Mouse (Mus musculus) hindbrain, embryonic 14.5 days (tissue): ENCODE data around the gene Hist1h2bb. TPM values are rescaled to one million over a fixed set of nuclear protein-coding genes. Genes with fewer than 3 reads are reported as not detected.
A peak's percentile ranks its signal among the peaks of the same experiment; 100 is the strongest.
"Not testable (repeated sequence)": the region's sequence is repeated elsewhere in the genome, so short reads cannot be mapped to it uniquely, and the experiment has no call there.

Experiments
- ATAC-seq: fragments of 200-750 bp; cut with Nextera tagmentation; 2 replicates; pipeline ENCODE4 v1.8.0; 2017; ENCODE audit warnings: moderate number of reproducible peaks, mild to moderate bottlenecking, moderate TSS enrichment, moderate library complexity; ENCODE audit not compliant: low FRiP score
- DNase-seq: peaks from one replicate; pipeline ENCODE4 v3.0.0-alpha.2; 2015; ENCODE audit warnings: low spot score
- H3K27ac ChIP-seq: fragments of 300-500 bp; sonication (generic); 2 replicates; pipeline ENCODE4 v1.5.1; 2014; ENCODE audit warnings: mild to moderate bottlenecking, moderate library complexity
- H3K27me3 ChIP-seq: fragments of 300-500 bp; sonication (generic); 2 replicates; pipeline ENCODE4 v1.6.1; 2014; ENCODE audit warnings: mild to moderate bottlenecking, low read length, mixed read lengths; ENCODE audit not compliant: control insufficient read depth, insufficient read depth
- H3K36me3 ChIP-seq: fragments of 300-500 bp; sonication (generic); replicated peaks from 2 replicates; pipeline ENCODE4 v1.6.1; 2014; ENCODE audit not compliant: control insufficient read depth, insufficient read depth
- H3K4me1 ChIP-seq: fragments of 300-500 bp; sonication (generic); replicated peaks from 2 replicates; pipeline ENCODE4 v1.6.1; 2014; ENCODE audit warnings: antibody characterized with exemption, low read length, mixed read lengths; ENCODE audit not compliant: control insufficient read depth, insufficient read depth
- H3K4me2 ChIP-seq: fragments of 300-500 bp; sonication (generic); replicated peaks from 2 replicates; pipeline ENCODE4 v1.6.1; 2014; ENCODE audit warnings: mild to moderate bottlenecking, moderate library complexity
- H3K4me3 ChIP-seq: fragments of 300-500 bp; sonication (generic); replicated peaks from 2 replicates; pipeline ENCODE4 v1.5.1; 2014; ENCODE audit warnings: mild to moderate bottlenecking, low read length
- H3K9ac ChIP-seq: fragments of 300-500 bp; sonication (generic); 2 replicates; pipeline ENCODE4 v1.6.1; 2014
- H3K9me3 ChIP-seq: fragments of 300-500 bp; sonication (generic); 2 replicates; pipeline ENCODE4 v1.6.1; 2016; ENCODE audit warnings: low read length; ENCODE audit not compliant: control insufficient read depth
- WGBS: fragments of 180-500 bp; shearing (Covaris S2); extraction: QIAGEN DNeasy Blood & Tissue Kit; methylation state at CpG from one replicate; pipeline ENCODE4 v1.1.7; 2014; 5-methylcytosine and 5-hydroxymethylcytosine counted together
- microRNA-seq: library from miRNA; unstranded; fragments of <30 nt; microRNA quantifications from one replicate; pipeline ENCODE4, GENCODE M21; 2016
- polyA plus RNA-seq: library from polyadenylated mRNA; unstranded; fragments of >200 nt; fragmentation: Nextera tagmentation; extraction: Ambion mirVana; gene quantifications from 2 replicates; pipeline ENCODE4 v1.2.1, GENCODE M21; 2014

Gene Hist1h2bb
- polyA plus RNA-seq, 1 experiment from 2014 or later = 0.64 TPM

GRCm38 (mm10) chr13:23766772-23767171 lies 20.2 kb downstream of the Hist1h2bb start:
- Histone ChIP-seq H3K9me3 (no peaks in the 10 kb centered on the region), H3K4me3 (no peak overlapping the region), H3K36me3 (no peaks in the 10 kb centered on the region), H3K4me1 (peaks cover 14% of the 10 kb centered on the region; the same call in 1 of the 2 replicates), H3K4me2 (no peak overlapping the region), H3K27me3 (no peaks in the 10 kb centered on the region), H3K9ac (no peak overlapping the region), H3K27ac (no peak overlapping the region)
- no peak for ATAC-seq
- DNase-seq = no peak

DNA sequence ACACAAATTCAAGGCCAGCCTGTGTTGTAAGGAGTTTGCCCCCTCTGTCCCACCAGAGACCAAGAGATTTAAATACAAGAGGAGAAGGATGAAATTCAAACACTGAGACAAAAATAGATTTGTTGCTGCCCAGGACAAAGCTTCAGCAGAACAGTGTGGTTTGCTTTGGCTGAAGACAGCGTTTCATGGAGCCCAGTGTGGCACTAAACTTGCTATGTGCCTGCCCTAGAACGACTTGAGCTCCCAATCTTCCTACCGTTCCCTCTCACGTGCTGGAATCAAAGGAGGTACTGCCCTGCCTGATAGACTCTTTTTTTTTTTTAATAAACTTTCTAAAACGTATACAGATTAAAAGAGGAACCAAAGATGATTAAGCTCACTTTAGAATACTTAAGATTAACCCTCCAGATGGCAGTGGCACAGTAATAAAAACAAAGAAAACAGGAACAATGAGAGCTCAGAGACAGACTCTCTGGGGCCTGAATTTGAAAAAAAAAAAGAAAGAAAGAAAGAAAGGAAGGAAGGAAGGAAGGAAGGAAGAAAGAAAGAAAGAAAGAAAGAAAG lies 22.4 kb downstream of the Hist1h2bb start:
- Histone ChIP-seq H3K9ac (no peak overlapping the region), H3K4me1 (peaks cover 6% of the 10 kb centered on the region; the same call in 1 of the 2 replicates), H3K9me3 (no peaks in the 10 kb centered on the region), H3K4me2 (no peak overlapping the region), H3K27ac (no peak overlapping the region), H3K4me3 (no peak overlapping the region), H3K36me3 (no peaks in the 10 kb centered on the region), H3K27me3 (no peaks in the 10 kb centered on the region)
- ATAC-seq (no peak), DNase-seq (no peak)
- WGBS = 52% methylated on average over 5 of the region's 5 CpGs

GRCm38 (mm10) chr13:23769613-23770012 lies 23.1 kb downstream of the Hist1h2bb start, which contains the start of gene Trim38:
Gene Trim38 (plus strand): TSS chr13:23769913.
- not testable (repeated sequence) for H3K4me3 ChIP-seq, H3K9me3 ChIP-seq, ATAC-seq, H3K27me3 ChIP-seq, H3K27ac ChIP-seq, H3K9ac ChIP-seq, H3K4me1 ChIP-seq, DNase-seq, H3K36me3 ChIP-seq, H3K4me2 ChIP-seq
- 89% methylated on average over 2 of the region's 2 CpGs for WGBS

DNA sequence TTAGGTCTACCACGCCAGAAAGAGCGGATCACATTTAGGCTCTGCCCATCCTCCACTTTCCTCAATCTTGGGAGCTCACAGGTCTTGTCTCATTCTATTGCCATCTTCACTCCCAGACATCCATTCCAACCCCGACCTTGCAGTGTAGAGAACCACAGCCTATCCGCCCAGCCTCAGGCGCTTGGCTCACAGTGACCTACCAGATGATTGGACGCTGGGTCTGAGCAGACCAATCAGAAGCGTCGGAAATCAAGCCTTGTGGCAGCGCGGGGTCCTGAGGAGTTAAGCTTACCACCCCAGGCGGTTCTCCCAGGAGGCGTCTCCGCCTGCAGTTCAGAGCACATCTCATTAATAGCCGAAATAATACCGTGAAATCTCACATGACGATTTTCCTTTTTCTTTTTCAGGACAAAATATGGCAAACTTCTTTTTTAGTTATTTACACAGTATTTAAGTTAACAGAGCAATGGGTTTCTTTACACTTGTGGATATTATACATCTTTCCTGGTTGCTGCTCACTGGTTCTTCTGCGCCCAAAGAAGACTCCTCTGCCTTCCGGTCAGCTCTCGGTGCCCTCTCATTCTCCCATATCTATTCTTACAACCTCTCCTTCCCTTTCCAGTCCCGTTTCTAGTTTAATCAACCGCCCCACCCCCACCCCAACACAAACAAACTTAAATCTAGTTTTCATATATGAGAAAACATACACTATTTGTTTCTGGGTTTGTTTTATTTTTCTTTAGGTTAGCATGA lies 26.2 kb downstream of the Hist1h2bb start:
- no peak overlapping the region for H3K9ac ChIP-seq
- H3K4me2 ChIP-seq = peak overlapping the region; percentile 31
- no peaks in the 10 kb centered on the region for H3K27me3 ChIP-seq
- DNase-seq (peak; percentile 42), ATAC-seq (peak; percentile 87)
- 23% methylated on average over 21 of the region's 21 CpGs for WGBS
- H3K4me1 ChIP-seq = no peaks in the 10 kb centered on the region; the same call in 1 of the 2 replicates
- no peak overlapping the region for H3K4me3 ChIP-seq
- H3K9me3 ChIP-seq = no peaks in the 10 kb centered on the region
- H3K36me3 ChIP-seq = no peaks in the 10 kb centered on the region
- no peak overlapping the region for H3K27ac ChIP-seq

GRCm38 (mm10) chr13:23778339-23778738 lies 31.8 kb downstream of the Hist1h2bb start:
- WGBS = 94% methylated on average over 7 of the region's 7 CpGs
- no peak for ATAC-seq

GRCm38 (mm10) chr13:23779025-23779424 lies 32.5 kb downstream of the Hist1h2bb start:
- DNase-seq (no peak), ATAC-seq (no peak)
- no peaks in the 10 kb centered on the region for H3K9me3 ChIP-seq
- no peaks in the 10 kb centered on the region for H3K27me3 ChIP-seq
- no peaks in the 10 kb centered on the region for H3K4me1 ChIP-seq
- WGBS = 88% methylated on average over 4 of the region's 4 CpGs
- no peak overlapping the region for H3K4me2 ChIP-seq
- H3K36me3 ChIP-seq = no peaks in the 10 kb centered on the region
- no peak overlapping the region for H3K27ac ChIP-seq
- H3K9ac ChIP-seq = no peak overlapping the region
- no peak overlapping the region for H3K4me3 ChIP-seq

More at GRCm38 (mm10) chr13:23778339-23778738, 31.8 kb downstream of the Hist1h2bb start:
- Histone ChIP-seq H3K27ac (no peak overlapping the region), H3K27me3 (no peaks in the 10 kb centered on the region), H3K4me3 (no peak overlapping the region), H3K36me3 (no peaks in the 10 kb centered on the region), H3K9me3 (no peaks in the 10 kb centered on the region), H3K4me1 (no peaks in the 10 kb centered on the region), H3K9ac (no peak overlapping the region), H3K4me2 (no peak overlapping the region)
- no peak for DNase-seq

DNA sequence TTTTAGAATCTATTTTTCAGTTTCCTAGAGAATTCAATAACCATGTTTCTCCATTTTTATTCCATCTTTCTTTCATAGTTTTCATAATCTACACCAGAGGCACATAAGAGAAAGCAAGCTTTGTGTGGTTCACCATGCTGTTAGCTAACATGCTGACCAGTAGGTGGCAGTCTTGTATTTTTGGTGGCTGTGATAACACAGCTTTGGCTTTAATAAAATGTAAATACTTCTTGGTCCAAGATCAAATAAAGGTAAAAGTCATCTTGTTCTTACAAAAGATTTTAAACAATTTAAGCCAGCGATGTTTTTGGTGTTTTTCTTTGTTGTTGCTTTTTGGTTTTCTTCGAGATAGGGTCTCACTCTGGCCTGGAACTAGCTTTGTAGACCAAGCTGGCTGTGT lies 46.0 kb downstream of the Hist1h2bb start:
- no peak overlapping the region for H3K4me2 ChIP-seq
- no peaks in the 10 kb centered on the region for H3K4me1 ChIP-seq
- 54% methylated on average over 2 of the region's 2 CpGs for WGBS
- no peaks in the 10 kb centered on the region for H3K27me3 ChIP-seq
- no peak overlapping the region for H3K9ac ChIP-seq
- peak; percentile 88 for DNase-seq
- H3K4me3 ChIP-seq = no peak overlapping the region
- H3K27ac ChIP-seq = no peak overlapping the region
- peak; percentile 65; the same call in 1 of the 2 replicates for ATAC-seq
- no peaks in the 10 kb centered on the region for H3K9me3 ChIP-seq
- H3K36me3 ChIP-seq = no peaks in the 10 kb centered on the region

Small RNAs within 50 kb of the gene (microRNA-seq; reads per million reads assigned to microRNA genes)
- gene Gm44314 (not detected), gene Gm44484 (not detected)

Other genes starting within 250 kb of the Hist1h2bb start
- gene Hist1h4h, start 215.7 kb upstream of the Hist1h2bb start, polyA plus RNA-seq = 3.2 and 3.3 TPM in 2 replicates
- 0.81 and 3.3 TPM in 2 replicates for gene Hist1h2af, start 212.8 kb upstream of the Hist1h2bb start, polyA plus RNA-seq
- 1.2 TPM in 1 of 2 replicates, not detected in the other for gene Hist1h3g, start 211.3 kb upstream of the Hist1h2bb start, polyA plus RNA-seq
- gene Hist1h2bh, start 203.3 kb upstream of the Hist1h2bb start, polyA plus RNA-seq = 0.22 TPM in 1 of 2 replicates, not detected in the other
- gene Hist1h3f, start 202.7 kb upstream of the Hist1h2bb start, polyA plus RNA-seq = 0.28 and 0.29 TPM in 2 replicates
- not detected in 2 replicates for gene Hist1h4f, start 195.1 kb upstream of the Hist1h2bb start, polyA plus RNA-seq
- gene Hist1h1d, start 193.5 kb upstream of the Hist1h2bb start, polyA plus RNA-seq = 0.12 and 0.17 TPM in 2 replicates
- 1.5 and 3.1 TPM in 2 replicates for gene Hist1h3e, start 184.4 kb upstream of the Hist1h2bb start, polyA plus RNA-seq
- gene Hist1h2ae, start 175.5 kb upstream of the Hist1h2bb start, polyA plus RNA-seq = 21.8 and 22.5 TPM in 2 replicates
- 0.94 and 2.3 TPM in 2 replicates for gene Hist1h2bg, start 175.3 kb upstream of the Hist1h2bb start, polyA plus RNA-seq
- gene Hist1h2bf, start 172.5 kb upstream of the Hist1h2bb start, polyA plus RNA-seq = 0.91 and 1.8 TPM in 2 replicates
- 0.77 TPM in 1 of 2 replicates, not detected in the other for gene Hist1h2ad, start 172.4 kb upstream of the Hist1h2bb start, polyA plus RNA-seq
- 1.4 and 2.2 TPM in 2 replicates for gene Hist1h3d, start 171.0 kb upstream of the Hist1h2bb start, polyA plus RNA-seq
- 29.1 and 37.2 TPM in 2 replicates for gene Hist1h4d, start 165.1 kb upstream of the Hist1h2bb start, polyA plus RNA-seq
- gene Hist1h2be, start 125.6 kb upstream of the Hist1h2bb start, polyA plus RNA-seq = 0.52 and 1.0 TPM in 2 replicates
- 4.4 and 5.3 TPM in 2 replicates for gene Hist1h1e, start 124.2 kb upstream of the Hist1h2bb start, polyA plus RNA-seq
- gene Hist1h2ac, start 62.8 kb upstream of the Hist1h2bb start, polyA plus RNA-seq = 0.26 and 0.27 TPM in 2 replicates
- gene Hist1h2bc, start 62.5 kb upstream of the Hist1h2bb start, polyA plus RNA-seq = 14.5 and 15.1 TPM in 2 replicates
- gene Hist1h1t, start 50.9 kb upstream of the Hist1h2bb start, polyA plus RNA-seq = not detected in 2 replicates
- gene Hist1h4c, start 48.3 kb upstream of the Hist1h2bb start, polyA plus RNA-seq = 3.0 and 3.5 TPM in 2 replicates
- 4.8 and 7.0 TPM in 2 replicates for gene Hfe, start 35.9 kb upstream of the Hist1h2bb start, polyA plus RNA-seq
- gene Hist1h1c, start 7.9 kb upstream of the Hist1h2bb start, polyA plus RNA-seq = 7.2 and 8.3 TPM in 2 replicates
- gene Hist1h3c, start 1.1 kb upstream of the Hist1h2bb start, polyA plus RNA-seq = 1.1 TPM in 1 of 2 replicates, not detected in the other
- gene Hist1h2ab, start 4.4 kb downstream of the Hist1h2bb start, polyA plus RNA-seq = 6.7 and 9.8 TPM in 2 replicates
- gene Hist1h3b, start 5.5 kb downstream of the Hist1h2bb start, polyA plus RNA-seq = 1.1 and 1.8 TPM in 2 replicates
- gene Hist1h4b, start 10.3 kb downstream of the Hist1h2bb start, polyA plus RNA-seq = 2.1 TPM in 1 of 2 replicates, not detected in the other
- gene Hist1h4a, start 14.5 kb downstream of the Hist1h2bb start, polyA plus RNA-seq = 0.55 TPM in 1 of 2 replicates, not detected in the other
- 0.94 and 2.1 TPM in 2 replicates for gene Hist1h3a, start 15.7 kb downstream of the Hist1h2bb start, polyA plus RNA-seq
- 0.50 and 1.1 TPM in 2 replicates for gene Hist1h1a, start 16.9 kb downstream of the Hist1h2bb start, polyA plus RNA-seq
- not detected in 2 replicates for gene Trim38, start 23.2 kb downstream of the Hist1h2bb start, polyA plus RNA-seq
- not detected in 2 replicates for gene Slc17a2, start 60.3 kb downstream of the Hist1h2bb start, polyA plus RNA-seq
- gene Slc17a3, start 92.7 kb downstream of the Hist1h2bb start, polyA plus RNA-seq = not detected in 2 replicates
- not detected in 2 replicates for gene Slc17a1, start 121.0 kb downstream of the Hist1h2bb start, polyA plus RNA-seq
- gene Slc17a4, start 168.3 kb downstream of the Hist1h2bb start, polyA plus RNA-seq = not detected in 2 replicates
- not detected in 2 replicates for gene Hist1h2ba, start 187.4 kb downstream of the Hist1h2bb start, polyA plus RNA-seq
- gene Hist1h2aa, start 187.7 kb downstream of the Hist1h2bb start, polyA plus RNA-seq = not detected in 2 replicates
- gene Scgn, start 244.5 kb downstream of the Hist1h2bb start, polyA plus RNA-seq = 0.63 and 1.0 TPM in 2 replicates